Mouse (Mus musculus) spleen, adult 2 months (tissue): ENCODE measurements around the gene Taar3. TPM values are rescaled to one million over a fixed set of nuclear protein-coding genes. Genes with fewer than 3 reads are reported as not detected.

Source experiments
- DNase-seq, 2 experiments: peaks; one replicate each; pipeline versions ENCODE4 v3.0.0 to v3.0.0-alpha.2; 2012 to 2021; ENCODE audit warnings: low spot score in 2 of 2, low read depth in 1 of 2
- H3K27ac ChIP-seq: fragments of 200-500 bp; 2 replicates; pipeline ENCODE4 v1.5.1; 2012; ENCODE audit warnings: low read length, inconsistent platforms; ENCODE audit not compliant: insufficient read depth
- H3K27me3 ChIP-seq: fragments of 200-500 bp; 2 replicates; pipeline ENCODE4 v1.6.1; 2012; ENCODE audit warnings: mild to moderate bottlenecking, moderate library complexity, low read length, inconsistent platforms; ENCODE audit not compliant: control insufficient read depth, insufficient read depth
- H3K36me3 ChIP-seq: fragments of 200-500 bp; 2 replicates; pipeline ENCODE4 v1.6.1; 2012; ENCODE audit warnings: mild to moderate bottlenecking, low read length, inconsistent platforms; ENCODE audit not compliant: control insufficient read depth, insufficient read depth
- H3K4me1 ChIP-seq: fragments of 200-500 bp; 2 replicates; pipeline ENCODE4 v1.6.1; 2011; ENCODE audit warnings: inconsistent platforms; ENCODE audit not compliant: control insufficient read depth, insufficient read depth, insufficient read length
- H3K4me3 ChIP-seq: fragments of 200-500 bp; 2 replicates; pipeline ENCODE4 v1.5.1; 2011; ENCODE audit warnings: mild to moderate bottlenecking, inconsistent platforms; ENCODE audit not compliant: insufficient read depth, insufficient read length; ENCODE audit errors: extremely low read depth
- CTCF ChIP-seq: fragments of 200-500 bp; IDR thresholded peaks from 2 replicates; pipeline ENCODE4 v1.5.1; 2011; ENCODE audit warnings: mild to moderate bottlenecking, inconsistent platforms; ENCODE audit not compliant: insufficient read depth, insufficient read length, insufficient replicate concordance; ENCODE audit errors: extremely low read depth
- POLR2A ChIP-seq: fragments of 200-500 bp; IDR thresholded peaks from 2 replicates; pipeline ENCODE4 v1.6.1; 2011; ENCODE audit warnings: low read depth, low read length, inconsistent platforms
- WGBS: fragments of 180-500 bp; shearing (Covaris S2); methylation state at CpG from one replicate; pipeline ENCODE4 v1.1.7; 2018; 5-methylcytosine and 5-hydroxymethylcytosine counted together
- polyA plus RNA-seq: library from polyadenylated mRNA; depleted of rRNA; stranded (reverse); fragments of >200 nt; gene quantifications from 2 replicates; pipeline ENCODE4 v1.2.3, GENCODE M21; 2012; rRNA removed

Taar3 gene
- polyA plus RNA-seq = not detected in 2 replicates

DNA sequence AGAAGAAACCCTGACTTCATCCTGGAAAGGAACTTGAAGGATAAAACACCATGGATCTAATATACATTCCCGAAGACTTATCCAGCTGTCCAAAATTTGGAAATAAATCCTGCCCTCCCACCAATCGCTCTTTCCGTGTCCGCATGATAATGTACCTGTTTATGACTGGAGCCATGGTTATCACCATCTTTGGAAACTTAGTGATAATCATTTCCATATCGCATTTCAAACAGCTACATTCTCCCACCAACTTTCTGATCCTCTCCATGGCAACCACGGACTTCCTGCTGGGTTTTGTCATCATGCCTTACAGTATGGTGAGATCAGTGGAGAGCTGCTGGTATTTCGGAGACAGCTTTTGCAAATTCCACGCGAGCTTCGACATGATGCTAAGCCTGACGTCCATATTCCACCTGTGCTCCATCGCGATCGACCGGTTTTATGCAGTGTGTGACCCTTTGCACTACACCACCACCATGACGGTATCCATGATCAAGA is at the start of gene Taar3:
Gene Taar3, plus strand, starts transcription at position 51 of the 498 bp plus-strand sequence.
- H3K36me3 ChIP-seq = no peaks in the 10 kb centered on the region
- H3K27ac ChIP-seq = no peak within 1 kb of the TSS
- no peak for DNase-seq
- no peak within 1 kb of the TSS for H3K4me3 ChIP-seq
- no peaks in the 10 kb centered on the region for H3K27me3 ChIP-seq
- TF ChIP-seq POLR2A (no peak), CTCF (no peak)
- H3K4me1 ChIP-seq = no peaks in the 10 kb centered on the region
- WGBS = 90% methylated on average over 16 of the region's 16 CpGs

DNA sequence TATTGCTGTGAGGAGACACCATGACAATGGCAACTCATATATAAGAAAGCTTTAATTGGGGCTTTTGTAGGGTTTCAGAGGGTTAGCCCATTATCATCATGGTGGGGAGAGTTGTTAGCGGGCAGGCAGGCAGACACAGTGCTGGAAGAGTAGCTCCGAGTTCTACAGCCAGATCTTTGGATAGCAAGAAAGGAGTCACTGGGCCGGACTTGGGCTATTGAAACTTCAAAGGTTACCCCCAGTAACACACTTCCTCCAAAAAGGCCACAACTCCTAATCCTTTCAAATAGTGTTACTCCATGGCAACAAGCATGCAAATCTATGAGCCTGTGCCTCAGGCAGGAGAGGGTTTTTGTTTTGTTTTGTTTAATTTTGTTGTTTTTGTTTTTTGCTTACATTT is 48.2 kb upstream of the Taar3 start:
- TF ChIP-seq CTCF (no peak), POLR2A (no peak)
- Histone ChIP-seq H3K4me3 (no peak overlapping the region), H3K27ac (no peak overlapping the region), H3K4me1 (no peaks in the 10 kb centered on the region), H3K27me3 (no peaks in the 10 kb centered on the region), H3K36me3 (no peaks in the 10 kb centered on the region)
- no peak for DNase-seq
- 86% methylated on average over 3 of the region's 3 CpGs for WGBS

- DNase-seq = no peak
- H3K27me3 ChIP-seq = no peaks in the 10 kb centered on the region
- no peak overlapping the region for H3K27ac ChIP-seq
- 78% methylated on average over 1 of the region's 1 CpGs for WGBS
- no peaks in the 10 kb centered on the region for H3K4me1 ChIP-seq
- no peaks in the 10 kb centered on the region for H3K36me3 ChIP-seq
- no peak for TF ChIP-seq POLR2A
- no peak for TF ChIP-seq CTCF
- no peak overlapping the region for H3K4me3 ChIP-seq
These were observed 43.7 kb upstream of the Taar3 start for GRCm38 (mm10) chr10:23905661-23906060.

- WGBS = 76% methylated on average over 4 of the region's 4 CpGs
- Histone ChIP-seq H3K27me3 (no peaks in the 10 kb centered on the region), H3K4me1 (no peaks in the 10 kb centered on the region), H3K27ac (no peak within 1 kb of the TSS), H3K36me3 (no peaks in the 10 kb centered on the region), H3K4me3 (no peak within 1 kb of the TSS)
- no peak for DNase-seq
- TF ChIP-seq POLR2A = no peak
- no peak for TF ChIP-seq CTCF
These were observed 29.3 kb upstream of the Taar3 start, which contains the start of gene Taar1 for GRCm38 (mm10) chr10:23920056-23920455. TSS of gene Taar1 (plus strand) at chr10:23920356.

DNA sequence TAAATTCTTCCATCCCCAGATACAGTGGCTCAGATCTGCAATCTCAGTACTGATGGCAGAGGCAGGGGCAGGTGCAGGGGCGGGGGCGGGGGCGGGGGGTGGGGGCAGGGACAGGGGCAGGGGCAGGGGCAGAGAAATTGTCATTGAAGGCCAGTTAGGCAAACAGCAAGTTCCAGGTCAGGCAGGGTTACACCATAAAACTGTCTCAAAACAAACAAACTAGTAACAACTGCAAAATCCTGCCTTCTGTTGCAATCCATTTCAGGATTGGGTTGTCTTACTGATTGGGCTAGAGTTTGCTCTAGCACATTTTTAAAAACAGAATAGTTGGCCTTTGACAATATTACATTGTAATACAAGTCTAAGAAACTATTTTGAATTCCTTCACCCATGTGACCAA is 26.9 kb upstream of the Taar3 start:
- Histone ChIP-seq H3K36me3 (no peaks in the 10 kb centered on the region), H3K27me3 (no peaks in the 10 kb centered on the region), H3K27ac (no peak overlapping the region), H3K4me1 (no peaks in the 10 kb centered on the region), H3K4me3 (no peak overlapping the region)
- no peak for TF ChIP-seq CTCF
- TF ChIP-seq POLR2A = no peak
- WGBS = 86% methylated on average over 3 of the region's 3 CpGs
- no peak for DNase-seq

GRCm38 (mm10) chr10:23923941-23924340 is 25.4 kb upstream of the Taar3 start:
- Histone ChIP-seq H3K27ac (no peak overlapping the region), H3K4me1 (no peaks in the 10 kb centered on the region), H3K27me3 (no peaks in the 10 kb centered on the region), H3K36me3 (no peaks in the 10 kb centered on the region), H3K4me3 (no peak overlapping the region)
- WGBS = 79% methylated on average over 2 of the region's 2 CpGs
- TF ChIP-seq CTCF (no peak), POLR2A (no peak)
- no peak for DNase-seq

DNA sequence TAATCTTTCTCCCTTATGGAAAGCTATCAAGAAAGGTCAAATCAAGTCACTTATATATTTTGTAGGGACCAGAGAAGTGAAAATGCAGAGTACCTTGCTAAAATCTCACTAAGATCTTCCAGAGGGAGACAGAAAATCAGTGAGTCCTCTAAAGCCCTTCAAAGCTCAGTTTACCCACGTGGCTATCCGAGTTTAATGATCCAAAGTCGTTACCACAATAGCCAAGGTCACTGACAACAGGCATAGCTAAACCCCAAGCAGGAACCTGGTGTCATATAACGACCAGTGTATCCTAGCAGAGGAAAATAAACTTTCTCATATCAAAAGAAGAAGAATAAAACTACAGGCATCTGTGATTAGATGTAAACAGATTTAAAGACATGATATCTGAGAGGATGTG is 11.7 kb upstream of the Taar3 start:
- Histone ChIP-seq H3K27me3 (no peaks in the 10 kb centered on the region), H3K4me3 (no peak overlapping the region), H3K36me3 (no peaks in the 10 kb centered on the region), H3K4me1 (no peaks in the 10 kb centered on the region), H3K27ac (no peak overlapping the region)
- WGBS = 58% methylated on average over 4 of the region's 4 CpGs
- TF ChIP-seq CTCF (no peak), POLR2A (no peak)
- no peak for DNase-seq

DNA sequence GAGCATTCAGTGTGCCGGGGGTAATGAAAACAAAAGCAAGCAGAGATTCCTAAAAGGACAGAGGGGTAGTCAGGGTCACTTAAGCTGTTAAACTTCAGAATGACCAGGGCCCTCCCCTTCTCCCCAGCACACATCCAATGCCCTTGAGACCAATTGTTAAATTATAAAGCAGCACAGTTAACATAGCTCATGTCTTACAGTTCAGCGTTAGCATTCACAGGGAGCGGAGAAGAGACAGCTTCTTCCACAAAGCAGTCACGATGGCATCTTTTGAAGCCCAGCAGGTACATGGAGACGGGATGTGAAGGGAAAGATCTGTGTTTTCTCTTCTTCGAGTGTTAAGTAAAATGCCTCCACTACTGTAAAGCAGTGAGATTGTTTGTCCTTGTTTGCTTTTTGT is 11.0 kb upstream of the Taar3 start, which contains the start of gene Taar2:
Gene Taar2, plus strand, starts transcription at position 261 of the 400 bp plus-strand sequence.
- H3K4me3 ChIP-seq = no peak within 1 kb of the TSS
- WGBS = 83% methylated on average over 6 of the region's 6 CpGs
- DNase-seq = no peak
- no peaks in the 10 kb centered on the region for H3K27me3 ChIP-seq
- H3K36me3 ChIP-seq = no peaks in the 10 kb centered on the region
- no peak for TF ChIP-seq CTCF
- TF ChIP-seq POLR2A = no peak
- H3K27ac ChIP-seq = no peak within 1 kb of the TSS
- H3K4me1 ChIP-seq = no peaks in the 10 kb centered on the region
